Mouse (Mus musculus) stomach, postnatal 0 days (tissue): Measurements from ENCODE around the gene Aph1b.

Source experiments
- CTCF ChIP-seq: IDR thresholded peaks from 2 replicates; pipeline ENCODE4 v1.5.1; 2016; ENCODE audit warnings: antibody characterized with exemption, low read depth, mild to moderate bottlenecking, moderate library complexity
- EP300 ChIP-seq: optimal IDR thresholded peaks from 2 replicates; pipeline ENCODE3; 2016; ENCODE audit warnings: antibody characterized with exemption

- TF ChIP-seq EP300 = no peak
- TF ChIP-seq CTCF = no peak
Measured at GRCm38 (mm10) chr9:66731284-66731683, 64.0 kb downstream of the Aph1b start.
